Mouse (Mus musculus): ENCODE data around the gene Gdpd5. TPM values are rescaled to one million over a fixed set of nuclear protein-coding genes. Genes with fewer than 3 reads are reported as not detected.

Gene Gdpd5
- total RNA-seq, 2 experiments from 2014 or later = 29.0 to 34.2 TPM

- no peak for DNase-seq (ENCODE audit: low spot score in 2 of 2)
Observed at GRCm38 (mm10) chr7:99438881-99439280, 57.7 kb downstream of the Gdpd5 start.

GRCm38 (mm10) chr7:99441534-99442072 is 60.4 kb downstream of the Gdpd5 start:
- no peak for DNase-seq (ENCODE audit: low spot score in 2 of 2)

- DNase-seq (ENCODE audit: low spot score in 2 of 2) = no peak
Observed at GRCm38 (mm10) chr7:99443164-99443563, 62.0 kb downstream of the Gdpd5 start.

GRCm38 (mm10) chr7:99444012-99444411 is 62.8 kb downstream of the Gdpd5 start:
- no peak for DNase-seq (ENCODE audit: low spot score in 2 of 2)

GRCm38 (mm10) chr7:99445833-99446232 is 64.6 kb downstream of the Gdpd5 start:
- DNase-seq (ENCODE audit: low spot score in 2 of 2) = no peak

GRCm38 (mm10) chr7:99447323-99447722 is 66.1 kb downstream of the Gdpd5 start:
- DNase-seq (ENCODE audit: low spot score in 2 of 2) = no peak

- DNase-seq (ENCODE audit: low spot score in 2 of 2) = no peak
Observed at GRCm38 (mm10) chr7:99448619-99449018, 67.4 kb downstream of the Gdpd5 start.

GRCm38 (mm10) chr7:99449063-99449462 is 67.8 kb downstream of the Gdpd5 start:
- DNase-seq (ENCODE audit: low spot score in 2 of 2) = no peak

- DNase-seq (ENCODE audit: low spot score in 2 of 2) = no peak
Observed at GRCm38 (mm10) chr7:99449751-99450150, 68.5 kb downstream of the Gdpd5 start.

GRCm38 (mm10) chr7:99450703-99451102 is 69.5 kb downstream of the Gdpd5 start:
- DNase-seq (ENCODE audit: low spot score in 2 of 2) = peak; percentile 73 to 76

GRCm38 (mm10) chr7:99452859-99453258 is 71.6 kb downstream of the Gdpd5 start:
- no peak for DNase-seq (ENCODE audit: low spot score in 2 of 2)

GRCm38 (mm10) chr7:99454044-99454443 is 72.8 kb downstream of the Gdpd5 start:
- DNase-seq (ENCODE audit: low spot score in 2 of 2) = no peak

- DNase-seq (ENCODE audit: low spot score in 2 of 2) = peak; percentile 33 to 60
Observed at GRCm38 (mm10) chr7:99458849-99459248, 77.6 kb downstream of the Gdpd5 start.

- DNase-seq (ENCODE audit: low spot score in 2 of 2) = peak; percentile 38 to 49
Observed at GRCm38 (mm10) chr7:99459888-99460652, 78.9 kb downstream of the Gdpd5 start.

- no peak for DNase-seq (ENCODE audit: low spot score in 2 of 2)
Observed at GRCm38 (mm10) chr7:99463120-99463519, 81.9 kb downstream of the Gdpd5 start.

GRCm38 (mm10) chr7:99465811-99466210 is 84.6 kb downstream of the Gdpd5 start, which contains the start of gene Klhl35:
TSS of gene Klhl35 (plus strand) at chr7:99466004.
- DNase-seq (ENCODE audit: low spot score in 2 of 2) = no peak

- no peak for DNase-seq (ENCODE audit: low spot score in 2 of 2)
Observed at GRCm38 (mm10) chr7:99467916-99468282, 86.7 kb downstream of the Gdpd5 start.

GRCm38 (mm10) chr7:99468283-99469132 is 87.3 kb downstream of the Gdpd5 start:
- DNase-seq (ENCODE audit: low spot score in 2 of 2) = peak; percentile 55 to 69

GRCm38 (mm10) chr7:99469680-99470405 is 88.6 kb downstream of the Gdpd5 start:
- DNase-seq (ENCODE audit: low spot score in 2 of 2) = no peak

- DNase-seq (ENCODE audit: low spot score in 2 of 2) = no peak
Observed at GRCm38 (mm10) chr7:99471578-99471977, 90.4 kb downstream of the Gdpd5 start.

Measured in left cerebral cortex, adult 18-20 months (tissue).